Mouse (Mus musculus) bone marrow macrophage, adult 2 months (primary cell): ENCODE measurements at regions not wholly inside any gene's neighbourhood (a gene's known extent, or its start where the extent isn't known, plus 50 kb on each side); places are given as distances from the start of the nearest gene placed in this dataset.

Experiments
- H3K27ac ChIP-seq: 2 replicates; pipeline ENCODE4 v1.5.1; 2012; ENCODE audit warnings: low read depth, low read length; ENCODE audit not compliant: insufficient read depth
- H3K4me1 ChIP-seq: 2 replicates; pipeline ENCODE4 v1.6.1; 2012; ENCODE audit warnings: low read length; ENCODE audit not compliant: control insufficient read depth, insufficient read depth
- H3K4me3 ChIP-seq: 2 replicates; pipeline ENCODE4 v1.5.1; 2012; ENCODE audit warnings: mild to moderate bottlenecking, low read length, moderate library complexity; ENCODE audit not compliant: insufficient read depth
- CTCF ChIP-seq: IDR thresholded peaks from 2 replicates; pipeline ENCODE4 v1.5.1; 2012; ENCODE audit warnings: low read depth, mild to moderate bottlenecking, low read length, moderate library complexity
- POLR2A ChIP-seq: IDR thresholded peaks from 2 replicates; pipeline ENCODE4 v1.6.1; 2012; ENCODE audit warnings: mild to moderate bottlenecking, low read depth, low read length, borderline replicate concordance

- Histone ChIP-seq H3K4me1 (no peaks in the 10 kb centered on the region), H3K27ac (no peak overlapping the region), H3K4me3 (no peak overlapping the region)
- no peak for TF ChIP-seq CTCF
- TF ChIP-seq POLR2A = no peak
Observed at GRCm38 (mm10) chr2:133399059-133399690, 152.8 kb upstream of the Bmp2 start.

- no peak overlapping the region for H3K4me3 ChIP-seq
- no peaks in the 10 kb centered on the region for H3K4me1 ChIP-seq
- TF ChIP-seq CTCF (no peak), POLR2A (no peak)
- H3K27ac ChIP-seq = no peak overlapping the region
Observed at GRCm38 (mm10) chr2:133400963-133401362, 151.0 kb upstream of the Bmp2 start.

- H3K4me3 ChIP-seq = no peak overlapping the region
- TF ChIP-seq CTCF (no peak), POLR2A (no peak)
- H3K4me1 ChIP-seq = no peaks in the 10 kb centered on the region
- H3K27ac ChIP-seq = no peak overlapping the region
Observed at GRCm38 (mm10) chr2:133416990-133417581, 134.9 kb upstream of the Bmp2 start.

- Histone ChIP-seq H3K4me3 (no peak overlapping the region), H3K4me1 (no peaks in the 10 kb centered on the region), H3K27ac (no peak overlapping the region)
- no peak for TF ChIP-seq CTCF
- no peak for TF ChIP-seq POLR2A
Observed at GRCm38 (mm10) chr2:133419686-133420303, 132.2 kb upstream of the Bmp2 start.

GRCm38 (mm10) chr2:133425538-133425937 is 126.4 kb upstream of the Bmp2 start:
- Histone ChIP-seq H3K4me3 (no peak overlapping the region), H3K27ac (no peak overlapping the region), H3K4me1 (no peaks in the 10 kb centered on the region)
- TF ChIP-seq POLR2A (no peak), CTCF (no peak)

GRCm38 (mm10) chr2:133427039-133427438 is 124.9 kb upstream of the Bmp2 start:
- TF ChIP-seq POLR2A (no peak), CTCF (no peak)
- Histone ChIP-seq H3K27ac (no peak overlapping the region), H3K4me1 (peaks cover 2% of the 10 kb centered on the region; the same call in 1 of the 2 replicates), H3K4me3 (no peak overlapping the region)

- Histone ChIP-seq H3K4me3 (no peak overlapping the region), H3K27ac (no peak overlapping the region), H3K4me1 (peaks cover 2% of the 10 kb centered on the region; the same call in 1 of the 2 replicates)
- TF ChIP-seq CTCF = no peak
- TF ChIP-seq POLR2A = no peak
Observed at GRCm38 (mm10) chr2:133429369-133430062, 122.4 kb upstream of the Bmp2 start.

- TF ChIP-seq CTCF = no peak
- no peak for TF ChIP-seq POLR2A
- no peak overlapping the region for H3K27ac ChIP-seq
- H3K4me1 ChIP-seq = peaks cover 2% of the 10 kb centered on the region; the same call in 1 of the 2 replicates
- no peak overlapping the region for H3K4me3 ChIP-seq
Observed at GRCm38 (mm10) chr2:133430741-133431438, 121.1 kb upstream of the Bmp2 start.

- no peak overlapping the region for H3K27ac ChIP-seq
- H3K4me1 ChIP-seq = peaks cover 5% of the 10 kb centered on the region; the same call in 1 of the 2 replicates
- TF ChIP-seq POLR2A = no peak
- no peak for TF ChIP-seq CTCF
- H3K4me3 ChIP-seq = no peak overlapping the region
Observed at GRCm38 (mm10) chr2:133432141-133432813, 119.7 kb upstream of the Bmp2 start.
